Mouse (Mus musculus) neural tube, embryonic 11.5 days (tissue): ENCODE measurements at regions not wholly inside any gene's neighbourhood (a gene's known extent, or its start where the extent isn't known, plus 50 kb on each side); places are given as distances from the start of the nearest gene placed in this dataset.

Experiments used
- ATAC-seq: fragments of 200-750 bp; cut with Nextera tagmentation; 2 replicates; pipeline ENCODE4 v1.8.0; 2017; ENCODE audit warnings: moderate number of reproducible peaks, mild to moderate bottlenecking, moderate TSS enrichment, moderate library complexity; ENCODE audit not compliant: insufficient read depth, low FRiP score, low TSS enrichment
- DNase-seq: peaks from one replicate; pipeline ENCODE4 v3.0.0-alpha.2; 2015; ENCODE audit warnings: low spot score
- H3K27ac ChIP-seq: fragments of 300-500 bp; sonication (generic); 2 replicates; pipeline ENCODE4 v1.5.1; 2014; ENCODE audit warnings: low read depth, mild to moderate bottlenecking, low read length
- H3K27me3 ChIP-seq: fragments of 300-500 bp; sonication (generic); 2 replicates; pipeline ENCODE4 v1.6.1; 2014; ENCODE audit warnings: mild to moderate bottlenecking, low read length, mixed read lengths; ENCODE audit not compliant: control insufficient read depth, insufficient read depth
- H3K36me3 ChIP-seq: fragments of 300-500 bp; sonication (generic); 2 replicates; pipeline ENCODE4 v1.6.1; 2014; ENCODE audit warnings: mild to moderate bottlenecking, low read length, moderate library complexity, mixed read lengths; ENCODE audit not compliant: control insufficient read depth, insufficient read depth
- H3K4me1 ChIP-seq: fragments of 300-500 bp; sonication (generic); 2 replicates; pipeline ENCODE4 v1.6.1; 2014; ENCODE audit warnings: low read length, mixed read lengths; ENCODE audit not compliant: control insufficient read depth, insufficient read depth
- H3K4me2 ChIP-seq: fragments of 300-500 bp; sonication (generic); 2 replicates; pipeline ENCODE4 v1.6.1; 2014; ENCODE audit warnings: low read depth, mild to moderate bottlenecking, moderate library complexity
- H3K4me3 ChIP-seq: fragments of 300-500 bp; sonication (generic); 2 replicates; pipeline ENCODE4 v1.5.1; 2014; ENCODE audit warnings: low read depth, low read length
- H3K9ac ChIP-seq: fragments of 300-500 bp; sonication (generic); 2 replicates; pipeline ENCODE4 v1.6.1; 2014; ENCODE audit warnings: mild to moderate bottlenecking, low read length
- H3K9me3 ChIP-seq: fragments of 300-500 bp; sonication (generic); 2 replicates; pipeline ENCODE4 v1.6.1; 2016; ENCODE audit warnings: low read length; ENCODE audit not compliant: control insufficient read depth
- WGBS: fragments of 180-500 bp; shearing (Covaris S2); extraction: QIAGEN DNeasy Blood & Tissue Kit; methylation state at CpG from one replicate; pipeline ENCODE4 v1.1.7; 2014; 5-methylcytosine and 5-hydroxymethylcytosine counted together

DNA sequence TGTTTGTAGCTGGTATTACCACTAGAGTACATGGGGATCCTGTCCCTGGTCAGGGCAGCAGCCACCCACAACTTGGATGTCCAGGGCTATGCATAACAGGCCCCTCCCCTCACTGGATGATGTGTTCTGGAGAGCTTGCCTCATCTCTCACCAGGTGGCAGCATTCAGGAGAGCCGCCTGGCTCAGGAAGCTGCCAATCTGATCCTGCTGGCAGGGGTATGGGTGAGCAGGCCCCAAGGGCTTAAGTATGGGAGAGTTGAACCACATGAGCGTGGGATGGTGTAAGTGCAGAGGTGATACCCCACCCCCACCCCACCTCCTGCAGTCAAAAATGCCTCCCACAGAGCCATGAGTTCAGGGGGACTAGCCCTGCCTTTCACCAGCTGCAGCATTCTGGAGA lies 110.0 kb upstream of the Usp24 start:
- Histone ChIP-seq H3K4me1 (no peaks in the 10 kb centered on the region), H3K4me3 (no peak overlapping the region), H3K9ac (no peak overlapping the region), H3K36me3 (no peaks in the 10 kb centered on the region), H3K27me3 (no peaks in the 10 kb centered on the region), H3K27ac (no peak overlapping the region), H3K4me2 (no peak overlapping the region), H3K9me3 (no peaks in the 10 kb centered on the region)
- DNase-seq (no peak), ATAC-seq (no peak)
- 47% methylated on average over 2 of the region's 2 CpGs for WGBS

DNA sequence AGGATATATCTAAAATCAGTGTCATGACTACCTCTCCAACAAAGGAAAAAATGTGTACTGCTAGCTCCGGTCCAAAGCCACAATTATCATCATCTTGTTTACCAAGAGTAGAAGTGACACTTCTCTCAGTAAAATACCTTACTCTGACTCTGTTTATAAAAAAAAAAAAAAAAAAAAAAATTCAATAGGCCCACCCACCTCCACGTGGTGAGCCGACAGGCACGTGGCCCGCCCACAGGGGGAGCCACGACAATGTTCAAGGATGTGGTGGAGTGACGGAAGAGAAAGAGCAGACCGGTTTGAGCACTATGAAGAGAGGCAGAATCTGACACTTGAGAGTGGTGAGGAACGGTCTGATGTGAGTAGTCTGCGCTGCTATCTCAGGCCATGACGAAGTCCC lies 106.5 kb upstream of the Usp24 start:
- Histone ChIP-seq H3K36me3 (no peaks in the 10 kb centered on the region), H3K9me3 (no peaks in the 10 kb centered on the region), H3K27me3 (no peaks in the 10 kb centered on the region), H3K4me1 (no peaks in the 10 kb centered on the region), H3K4me2 (no peak overlapping the region), H3K27ac (no peak overlapping the region), H3K9ac (no peak overlapping the region), H3K4me3 (no peak overlapping the region)
- DNase-seq (no peak), ATAC-seq (no peak)
- 87% methylated on average over 11 of the region's 11 CpGs for WGBS

- H3K4me3 ChIP-seq, result no peak overlapping the region
- no peaks in the 10 kb centered on the region for H3K4me1 ChIP-seq
- ATAC-seq, result no peak
- no peak overlapping the region for H3K4me2 ChIP-seq
- no peak overlapping the region for H3K9ac ChIP-seq
- no peaks in the 10 kb centered on the region for H3K9me3 ChIP-seq
- no peak overlapping the region for H3K27ac ChIP-seq
- no peak for DNase-seq
- 93% methylated on average over 1 of the region's 1 CpGs for WGBS
- H3K27me3 ChIP-seq, result no peaks in the 10 kb centered on the region
- H3K36me3 ChIP-seq, result no peaks in the 10 kb centered on the region
These were observed 106.0 kb upstream of the Usp24 start for GRCm38 (mm10) chr4:106209975-106210374.

GRCm38 (mm10) chr4:106214170-106214569 lies 101.8 kb upstream of the Usp24 start:
- 85% methylated on average over 5 of the region's 5 CpGs for WGBS
- no peak for DNase-seq

DNA sequence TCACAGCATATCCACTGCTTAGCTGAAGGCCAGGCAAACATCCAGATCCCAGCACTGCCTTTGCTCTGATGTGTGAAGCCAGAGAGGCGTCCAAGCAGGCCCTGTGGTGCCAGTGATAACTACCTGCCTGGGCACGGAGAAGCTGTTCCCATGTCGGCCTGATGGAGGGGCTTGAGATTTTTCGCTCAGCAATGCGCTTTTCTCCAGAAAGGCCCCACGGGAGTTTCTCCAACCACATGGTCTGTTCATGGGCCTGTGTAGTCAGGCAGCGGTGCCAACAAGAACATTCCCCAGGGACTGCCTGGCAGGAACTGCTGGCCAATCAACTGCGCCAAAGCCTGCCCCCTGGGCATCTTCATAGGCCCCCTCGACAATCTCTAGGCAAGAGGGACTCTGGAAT lies 95.4 kb upstream of the Usp24 start:
- no peaks in the 10 kb centered on the region for H3K4me1 ChIP-seq
- H3K27ac ChIP-seq, result no peak overlapping the region
- WGBS, result 87% methylated on average over 9 of the region's 9 CpGs
- no peaks in the 10 kb centered on the region for H3K36me3 ChIP-seq
- ATAC-seq (no peak), DNase-seq (no peak)
- H3K27me3 ChIP-seq, result no peaks in the 10 kb centered on the region
- H3K9me3 ChIP-seq, result no peaks in the 10 kb centered on the region
- H3K4me3 ChIP-seq, result no peak overlapping the region
- H3K9ac ChIP-seq, result no peak overlapping the region
- no peak overlapping the region for H3K4me2 ChIP-seq

More at GRCm38 (mm10) chr4:106214170-106214569, 101.8 kb upstream of the Usp24 start:
- Histone ChIP-seq H3K4me3 (no peak overlapping the region), H3K4me2 (no peak overlapping the region), H3K36me3 (no peaks in the 10 kb centered on the region), H3K9ac (no peak overlapping the region), H3K27ac (no peak overlapping the region), H3K27me3 (no peaks in the 10 kb centered on the region), H3K9me3 (no peaks in the 10 kb centered on the region), H3K4me1 (no peaks in the 10 kb centered on the region)
- no peak for ATAC-seq

DNA sequence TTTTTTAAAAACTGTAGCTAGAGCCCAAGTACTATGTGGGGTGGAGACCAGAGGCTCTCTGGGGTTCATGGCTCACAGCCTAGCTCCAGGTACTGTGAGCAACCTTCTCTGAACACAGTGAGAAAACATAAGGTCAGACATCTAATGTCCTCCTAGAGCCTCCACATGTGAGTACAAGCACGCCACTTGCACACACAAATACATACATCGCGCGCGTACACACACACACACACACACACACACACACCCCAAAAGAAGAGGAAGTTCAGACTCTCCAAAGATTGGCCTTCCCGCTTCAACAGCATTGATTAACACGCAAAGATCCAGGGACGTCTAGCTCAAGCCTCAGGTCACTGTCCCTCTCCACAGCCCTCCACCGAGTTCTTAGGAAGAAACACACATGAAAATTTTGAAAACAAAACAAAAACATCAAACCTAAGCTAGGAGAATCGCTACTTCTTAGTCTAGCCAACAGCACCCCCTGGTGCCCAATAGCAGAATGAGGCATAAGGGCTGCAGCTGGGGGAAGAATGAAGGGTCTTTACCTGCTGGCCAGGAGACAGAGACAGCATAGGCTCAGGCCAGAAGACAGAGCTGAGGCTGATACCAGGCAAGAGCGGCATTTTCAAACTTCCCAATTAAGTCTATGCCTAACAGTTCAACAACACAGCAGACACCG lies 90.7 kb upstream of the Usp24 start:
- Histone ChIP-seq H3K27me3 (no peaks in the 10 kb centered on the region), H3K9me3 (no peaks in the 10 kb centered on the region), H3K4me2 (no peak overlapping the region), H3K36me3 (no peaks in the 10 kb centered on the region), H3K9ac (no peak overlapping the region), H3K4me3 (no peak overlapping the region), H3K27ac (no peak overlapping the region), H3K4me1 (no peaks in the 10 kb centered on the region)
- ATAC-seq (no peak), DNase-seq (peak; percentile 67)
- WGBS, result 60% methylated on average over 12 of the region's 12 CpGs

- WGBS, result 73% methylated on average over 8 of the region's 8 CpGs
- no peaks in the 10 kb centered on the region for H3K27me3 ChIP-seq
- H3K9me3 ChIP-seq, result no peaks in the 10 kb centered on the region
- no peaks in the 10 kb centered on the region for H3K4me1 ChIP-seq
- H3K27ac ChIP-seq, result no peak overlapping the region
- ATAC-seq (no peak), DNase-seq (no peak)
- H3K36me3 ChIP-seq, result no peaks in the 10 kb centered on the region
- H3K4me3 ChIP-seq, result no peak overlapping the region
- no peak overlapping the region for H3K9ac ChIP-seq
- H3K4me2 ChIP-seq, result no peak overlapping the region
These were observed 88.6 kb upstream of the Usp24 start for GRCm38 (mm10) chr4:106227428-106227827.

DNA sequence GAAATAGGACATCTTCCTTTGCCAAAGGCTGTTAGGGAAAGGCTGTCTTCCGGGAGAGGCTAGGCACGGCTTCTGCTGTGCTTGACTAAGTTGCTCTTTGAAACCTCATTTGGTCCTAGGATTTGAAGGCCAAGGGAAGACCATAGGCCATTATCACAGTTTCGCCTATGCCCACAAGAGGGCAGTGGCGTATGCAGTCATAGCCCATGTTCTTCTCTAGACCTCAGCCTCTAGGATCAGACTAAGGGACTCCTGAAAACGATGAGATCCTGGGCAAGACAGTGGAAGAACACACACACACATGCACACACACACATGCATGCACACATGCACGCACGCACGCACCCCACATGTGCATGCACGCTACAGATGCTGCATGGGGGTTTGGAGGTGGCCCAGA lies 87.5 kb upstream of the Usp24 start:
- peak; percentile 31; the same call in 1 of the 2 replicates for ATAC-seq
- no peak overlapping the region for H3K9ac ChIP-seq
- no peak overlapping the region for H3K4me3 ChIP-seq
- H3K27me3 ChIP-seq, result no peaks in the 10 kb centered on the region
- DNase-seq, result peak; percentile 83
- WGBS, result 47% methylated on average over 9 of the region's 9 CpGs
- H3K36me3 ChIP-seq, result no peaks in the 10 kb centered on the region
- no peak overlapping the region for H3K27ac ChIP-seq
- no peaks in the 10 kb centered on the region for H3K4me1 ChIP-seq
- H3K4me2 ChIP-seq, result no peak overlapping the region
- no peaks in the 10 kb centered on the region for H3K9me3 ChIP-seq

DNA sequence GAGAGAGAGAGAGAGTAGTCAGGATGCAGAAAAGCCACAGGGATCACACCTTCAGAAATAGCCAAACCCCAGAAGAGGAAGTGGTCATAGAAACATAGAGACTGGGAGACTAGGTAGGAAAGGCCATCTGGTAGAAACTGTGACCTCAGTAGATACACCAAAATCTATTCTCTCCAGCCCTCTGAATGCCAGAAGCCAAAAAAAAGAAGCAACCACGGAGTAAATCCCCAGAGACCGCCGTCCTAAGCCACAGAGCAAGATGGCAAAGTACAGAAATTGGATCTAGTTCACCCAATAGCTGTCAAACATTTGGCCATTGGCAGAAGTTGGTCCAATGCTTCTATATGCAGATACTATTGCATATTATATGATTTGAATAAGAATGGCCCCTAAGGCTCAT lies 86.5 kb upstream of the Usp24 start:
- DNase-seq (no peak), ATAC-seq (no peak)
- Histone ChIP-seq H3K9me3 (no peaks in the 10 kb centered on the region), H3K4me3 (no peak overlapping the region), H3K27me3 (no peaks in the 10 kb centered on the region), H3K4me1 (no peaks in the 10 kb centered on the region), H3K9ac (no peak overlapping the region), H3K27ac (no peak overlapping the region), H3K36me3 (no peaks in the 10 kb centered on the region), H3K4me2 (no peak overlapping the region)
- WGBS, result 74% methylated on average over 3 of the region's 3 CpGs
